Mouse (Mus musculus) CH12.LX (cell line): ENCODE data around the gene Tyk2. TPM values are rescaled to one million over a fixed set of nuclear protein-coding genes. Genes with fewer than 3 reads are reported as not detected.

ENCODE experiments used
- DNase-seq: peaks from one replicate; pipeline ENCODE4 v3.0.0-alpha.2; 2013; ENCODE audit errors: extremely low read depth
- H3K27ac ChIP-seq: 2 replicates; pipeline ENCODE4 v1.5.1; 2012; ENCODE audit warnings: low read depth, mild to moderate bottlenecking, control low read depth, moderate library complexity; ENCODE audit not compliant: insufficient read depth
- H3K27me3 ChIP-seq: replicated peaks from 2 replicates; pipeline ENCODE3; 2012; ENCODE audit warnings: inconsistent platforms
- H3K36me3 ChIP-seq, 2 experiments: replicated peaks in 1 of 2; 2 replicates each; pipeline versions ENCODE3 to v1.6.1; 2012; ENCODE audit warnings: inconsistent platforms in 1 of 2, low read length in 1 of 2, mild to moderate bottlenecking in 1 of 2, mixed read lengths in 1 of 2, moderate library complexity in 1 of 2; ENCODE audit not compliant: control insufficient read depth in 1 of 2, insufficient read depth in 1 of 2
- H3K4me1 ChIP-seq, 2 experiments: 2 replicates each; pipeline ENCODE4 v1.6.1; 2012; ENCODE audit warnings: inconsistent platforms in 1 of 2, moderate library complexity in 1 of 2; ENCODE audit not compliant: insufficient read depth in 2 of 2, control insufficient read depth in 1 of 2
- H3K4me2 ChIP-seq: 2 replicates; pipeline ENCODE4 v1.6.1; 2012; ENCODE audit warnings: low read depth, mild to moderate bottlenecking, control low read depth; ENCODE audit not compliant: poor library complexity, insufficient read depth, severe bottlenecking
- H3K4me3 ChIP-seq, 3 experiments: fragments of 150-350 bp in 1 of 3; sonication (generic) in 1 of 3; replicated peaks in 1 of 3; 2 replicates each; pipeline versions ENCODE3 to v1.5.1; 2011 to 2012; ENCODE audit warnings: low read depth in 2 of 3, low read length in 2 of 3, mild to moderate bottlenecking in 2 of 3, moderate library complexity in 2 of 3, control low read depth in 1 of 3, improper control_type of control experiment in 1 of 3, inconsistent platforms in 1 of 3, mixed read lengths in 1 of 3; ENCODE audit not compliant: poor library complexity in 1 of 3
- H3K79me2 ChIP-seq: replicated peaks from 2 replicates; pipeline ENCODE4 v1.6.1; 2012; ENCODE audit warnings: mild to moderate bottlenecking, moderate library complexity; ENCODE audit not compliant: control insufficient read depth, poor library complexity, insufficient read depth, severe bottlenecking; ENCODE audit errors: extremely low read depth
- H3K9ac ChIP-seq: 2 replicates; pipeline ENCODE4 v1.6.1; 2012; ENCODE audit warnings: low read depth, mild to moderate bottlenecking, control low read depth, moderate library complexity; ENCODE audit not compliant: insufficient read depth
- H3K9me3 ChIP-seq: replicated peaks from 2 replicates; pipeline ENCODE3; 2012; ENCODE audit warnings: low read length, inconsistent platforms, mixed read lengths
- BHLHE40 ChIP-seq: IDR thresholded peaks from 2 replicates; pipeline ENCODE4 v1.6.1; 2011; ENCODE audit warnings: mild to moderate bottlenecking, low read depth, low read length, improper control_type of control experiment
- CHD1 ChIP-seq: IDR thresholded peaks from 2 replicates; pipeline ENCODE4 v1.6.1; 2012; ENCODE audit warnings: low read depth, low read length, improper control_type of control experiment, inconsistent platforms
- CHD2 ChIP-seq: IDR thresholded peaks from 2 replicates; pipeline ENCODE4 v1.6.1; 2011; ENCODE audit warnings: low read length, improper control_type of control experiment
- CTCF ChIP-seq, 2 experiments: IDR thresholded peaks in 1 of 2; conservative IDR thresholded peaks in 1 of 2; 2 replicates each; pipeline ENCODE4 v1.5.1; 2011 to 2012; ENCODE audit warnings: low read depth in 2 of 2, low read length in 2 of 2, improper control_type of control experiment in 1 of 2, inconsistent platforms in 1 of 2, mild to moderate bottlenecking in 1 of 2, moderate library complexity in 1 of 2
- E2F4 ChIP-seq: IDR thresholded peaks from 2 replicates; pipeline ENCODE4 v1.6.1; 2011; ENCODE audit warnings: low read depth, low read length, improper control_type of control experiment; ENCODE audit not compliant: insufficient replicate concordance
- ELF1 ChIP-seq: IDR thresholded peaks from 2 replicates; pipeline ENCODE4 v1.6.1; 2014; ENCODE audit warnings: low read depth, mild to moderate bottlenecking, inconsistent platforms, low read length, improper control_type of control experiment
- EP300 ChIP-seq: IDR thresholded peaks from 2 replicates; pipeline ENCODE4 v1.6.1; 2011; ENCODE audit warnings: low read length, improper control_type of control experiment
- ETS1 ChIP-seq: conservative IDR thresholded peaks from 2 replicates; pipeline ENCODE4 v1.6.1; 2012; ENCODE audit warnings: low read depth, mild to moderate bottlenecking, inconsistent platforms, low read length, improper control_type of control experiment, moderate library complexity
- GABPA ChIP-seq: IDR thresholded peaks from 2 replicates; pipeline ENCODE4 v1.6.1; 2012; ENCODE audit warnings: low read depth, low read length, improper control_type of control experiment, inconsistent platforms; ENCODE audit not compliant: insufficient replicate concordance
- HCFC1 ChIP-seq: IDR thresholded peaks from 2 replicates; pipeline ENCODE4 v1.6.1; 2012; ENCODE audit warnings: low read depth, mild to moderate bottlenecking, inconsistent platforms, low read length, improper control_type of control experiment
- IRF4 ChIP-seq: IDR thresholded peaks from 2 replicates; pipeline ENCODE4 v1.6.1; 2014; ENCODE audit warnings: low read depth, mild to moderate bottlenecking, inconsistent platforms, low read length, improper control_type of control experiment
- JUN ChIP-seq: IDR thresholded peaks from 2 replicates; pipeline ENCODE4 v1.6.1; 2011; ENCODE audit warnings: low read depth, mild to moderate bottlenecking, low read length, improper control_type of control experiment, moderate library complexity; ENCODE audit not compliant: insufficient read depth
- JUND ChIP-seq: conservative IDR thresholded peaks from 2 replicates; pipeline ENCODE4 v1.6.1; 2011; ENCODE audit warnings: low read depth, low read length, improper control_type of control experiment
- KAT2A ChIP-seq: IDR thresholded peaks from 2 replicates; pipeline ENCODE4 v1.6.1; 2012; ENCODE audit warnings: low read length, improper control_type of control experiment, inconsistent platforms; ENCODE audit not compliant: insufficient replicate concordance
- MAFK ChIP-seq: IDR thresholded peaks from 2 replicates; pipeline ENCODE4 v1.6.1; 2011; ENCODE audit warnings: low read length, improper control_type of control experiment; ENCODE audit not compliant: insufficient replicate concordance
- MAX ChIP-seq: IDR thresholded peaks from 2 replicates; pipeline ENCODE4 v1.6.1; 2011; ENCODE audit warnings: low read length, improper control_type of control experiment
- MAZ ChIP-seq: IDR thresholded peaks from 2 replicates; pipeline ENCODE4 v1.6.1; 2012; ENCODE audit warnings: low read depth, mild to moderate bottlenecking, inconsistent platforms, low read length, improper control_type of control experiment, moderate library complexity
- MEF2A ChIP-seq: IDR thresholded peaks from 2 replicates; pipeline ENCODE4 v1.6.1; 2014; ENCODE audit warnings: low read depth, mild to moderate bottlenecking, inconsistent platforms, low read length, improper control_type of control experiment, borderline replicate concordance
- MXI1 ChIP-seq: IDR thresholded peaks from 2 replicates; pipeline ENCODE4 v1.6.1; 2011; ENCODE audit warnings: mild to moderate bottlenecking, low read depth, low read length, improper control_type of control experiment
- MYC ChIP-seq: IDR thresholded peaks from 2 replicates; pipeline ENCODE4 v1.6.1; 2011; ENCODE audit warnings: low read depth, mild to moderate bottlenecking, improper control_type of control experiment, low read length
- NELFE ChIP-seq: IDR thresholded peaks from 2 replicates; pipeline ENCODE4 v1.6.1; 2011; ENCODE audit warnings: low read depth, low read length, improper control_type of control experiment
- NRF1 ChIP-seq: IDR thresholded peaks from 2 replicates; pipeline ENCODE4 v1.6.1; 2014; ENCODE audit warnings: low read depth, mild to moderate bottlenecking, inconsistent platforms, low read length, improper control_type of control experiment, moderate library complexity
- PAX5 ChIP-seq: IDR thresholded peaks from 2 replicates; pipeline ENCODE4 v1.6.1; 2012; ENCODE audit warnings: low read length, inconsistent platforms, mixed read lengths
- POLR2A ChIP-seq: IDR thresholded peaks from 2 replicates; pipeline ENCODE4 v1.6.1; 2011; ENCODE audit warnings: low read depth, mild to moderate bottlenecking, improper control_type of control experiment, low read length
- POLR2AphosphoS2 ChIP-seq: IDR thresholded peaks from 2 replicates; pipeline ENCODE4 v1.6.1; 2011; ENCODE audit warnings: low read depth, low read length, improper control_type of control experiment
- RAD21 ChIP-seq: IDR thresholded peaks from 2 replicates; pipeline ENCODE4 v1.6.1; 2011; ENCODE audit warnings: low read depth, mild to moderate bottlenecking, low read length, improper control_type of control experiment, moderate library complexity
- RCOR1 ChIP-seq: conservative IDR thresholded peaks from 2 replicates; pipeline ENCODE4 v1.6.1; 2012; ENCODE audit warnings: low read depth, mild to moderate bottlenecking, inconsistent platforms, low read length, improper control_type of control experiment
- SIN3A ChIP-seq: IDR thresholded peaks from 2 replicates; pipeline ENCODE4 v1.6.1; 2012; ENCODE audit warnings: low read length, improper control_type of control experiment, inconsistent platforms
- SMC3 ChIP-seq: IDR thresholded peaks from 2 replicates; pipeline ENCODE4 v1.6.1; 2011; ENCODE audit warnings: low read depth, low read length, improper control_type of control experiment
- TBP ChIP-seq: conservative IDR thresholded peaks from 2 replicates; pipeline ENCODE4 v1.6.1; 2011; ENCODE audit warnings: low read depth, low read length, improper control_type of control experiment
- TCF12 ChIP-seq: IDR thresholded peaks from 2 replicates; pipeline ENCODE4 v1.6.1; 2014; ENCODE audit warnings: low read depth, mild to moderate bottlenecking, inconsistent platforms, low read length, improper control_type of control experiment
- UBTF ChIP-seq: IDR thresholded peaks from 2 replicates; pipeline ENCODE4 v1.6.1; 2012; ENCODE audit warnings: low read depth, mild to moderate bottlenecking, inconsistent platforms, low read length, improper control_type of control experiment, moderate library complexity
- USF1 ChIP-seq: IDR thresholded peaks from 2 replicates; pipeline ENCODE4 v1.6.1; 2014; ENCODE audit warnings: low read depth, mild to moderate bottlenecking, inconsistent platforms, low read length, improper control_type of control experiment
- USF2 ChIP-seq: conservative IDR thresholded peaks from 2 replicates; pipeline ENCODE4 v1.6.1; 2011; ENCODE audit warnings: low read depth, low read length, improper control_type of control experiment
- ZC3H11A ChIP-seq: IDR thresholded peaks from 2 replicates; pipeline ENCODE4 v1.6.1; 2012; ENCODE audit warnings: low read depth, mild to moderate bottlenecking, inconsistent platforms, low read length, improper control_type of control experiment
- ZKSCAN1 ChIP-seq: IDR thresholded peaks from 2 replicates; pipeline ENCODE4 v1.6.1; 2012; ENCODE audit warnings: low read depth, inconsistent platforms, low read length, improper control_type of control experiment, borderline replicate concordance
- ZMIZ1 ChIP-seq: IDR thresholded peaks from 2 replicates; pipeline ENCODE4 v1.6.1; 2012; ENCODE audit warnings: low read depth, mild to moderate bottlenecking, inconsistent platforms, low read length, improper control_type of control experiment
- ZNF384 ChIP-seq: IDR thresholded peaks from 2 replicates; pipeline ENCODE4 v1.6.1; 2012; ENCODE audit warnings: low read depth, low read length, improper control_type of control experiment, inconsistent platforms
- dilution Hi-C: fragments of 300-500 bp; cut with MboI; formaldehyde crosslinking; loops from 2 replicates; pipeline ENCODE4 v1.14.3; 2020; ENCODE audit warnings: low sequenced_read_pairs; ENCODE audit not compliant: extremely low pct_unique_long_range_greater_than_20kb, extremely low pct_ligation_motif_present
- in situ Hi-C: fragments of 300-500 bp; cut with MboI; formaldehyde crosslinking; loops from 3 replicates; pipeline ENCODE4 v1.14.3; 2019; ENCODE audit warnings: low sequenced_read_pairs, low pct_ligation_motif_present, low pct_unique_long_range_greater_than_20kb, mixed read lengths
- polyA plus RNA-seq: library from polyadenylated mRNA; unstranded; fragments of >175 nt; gene quantifications from 2 replicates; pipeline ENCODE4 v1.2.1, GENCODE M21; 2012; ENCODE audit warnings: low read depth; ENCODE audit not compliant: insufficient read length
- total RNA-seq, 2 experiments: library from RNA; depleted of rRNA; stranded (reverse); fragments of 300-350 nt in 1 of 2; fragments of >200 nt in 1 of 2; gene quantifications; 2 replicates each; pipeline ENCODE4 v1.2.3; 2012 to 2014

Gene Tyk2
- total and polyA plus RNA-seq, 3 experiments = 40.6 to 80.0 (median 49.6) TPM

DNA sequence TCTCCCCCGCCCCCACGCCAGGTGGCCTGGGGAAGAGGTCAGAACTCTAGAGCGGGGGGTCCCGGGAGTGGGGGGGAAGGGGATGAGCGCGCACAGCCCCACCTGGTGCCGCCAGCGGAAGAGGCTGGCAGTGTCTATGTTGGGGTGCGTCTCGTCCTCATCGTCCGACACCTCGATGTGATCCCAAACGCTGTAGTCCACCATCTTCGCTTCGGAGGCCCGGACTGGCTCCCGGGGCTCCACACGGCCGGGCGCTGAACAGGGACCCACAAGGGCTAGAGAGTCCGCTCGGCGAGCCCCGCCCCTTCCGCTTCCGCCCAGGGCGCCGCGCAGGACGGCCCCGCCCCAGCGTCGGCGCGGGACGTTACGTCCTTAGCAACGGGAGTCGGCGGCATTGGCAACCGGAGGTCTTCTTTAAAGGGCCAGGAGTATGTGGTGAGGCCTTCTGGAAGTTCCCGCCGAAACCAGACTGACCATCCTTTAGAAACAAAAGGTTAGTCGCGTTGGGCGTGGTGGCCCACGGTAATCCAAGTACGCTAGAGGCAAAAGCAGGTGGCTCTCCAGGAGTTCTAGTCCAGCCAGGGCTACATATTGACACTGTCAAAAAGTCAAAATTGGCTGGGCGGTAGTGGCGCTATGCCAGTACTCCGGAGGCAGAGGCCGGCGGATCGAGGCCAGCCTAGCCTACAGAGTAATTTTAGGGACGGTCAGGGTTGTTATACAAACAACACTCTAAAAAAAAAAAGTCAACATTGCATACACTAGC, 18.8 kb upstream of the Tyk2 start, which contains the start of gene Cdc37:
Gene Cdc37 (minus strand): TSS at position 329 of the 766 bp plus-strand sequence.
- DNase-seq = peak; percentile 91
- Histone ChIP-seq H3K36me3 (peaks cover 8 to 34% of the 10 kb centered on the region in 2 experiments), H3K27me3 (no peaks in the 10 kb centered on the region), H3K9me3 (no peaks in the 10 kb centered on the region), H3K9ac (peak within 1 kb of the TSS; percentile 82), H3K4me2 (peak within 1 kb of the TSS; percentile 88), H3K4me1 (peaks cover 9 to 60% of the 10 kb centered on the region in 2 experiments; a peak in 3 of 4 replicates), H3K4me3 (peak within 1 kb of the TSS; percentile 83 to 100 (median 89)), H3K79me2 (peaks cover 49% of the 10 kb centered on the region), H3K27ac (peak within 1 kb of the TSS; percentile 90)
- dilution Hi-C loops (no loop called here), in situ Hi-C loops (loop anchor here (10.0 kb wide), 2 partner anchors 135 to 265 kb away; partner anchors contain the start of genes Icam1 and Ppan)
- TF ChIP-seq EP300 (no peak), CHD1 (no peak; the same call in 1 of the 2 replicates), HCFC1 (peak; percentile 85), CTCF (conservative IDR thresholded peaks at IDR 0.05 in 1 of 2, IDR thresholded peaks at IDR 0.05 in 1 of 2; ENCODE audit: low read depth in 2 of 2, low read length in 2 of 2) (no peak), JUND (no peak), SIN3A (peak; percentile 97), RCOR1 (0 out of 2 replicates have a peak, but pooled peaks have one; percentile 52), UBTF (no peak), NRF1 (peak; percentile 61), GABPA (no peak; the same call in 1 of the 2 replicates), JUN (no peak), ETS1 (peak; percentile 25; the same call in 1 of the 2 replicates), CHD2 (peak; percentile 94), POLR2AphosphoS2 (no peak), ZC3H11A (no peak), POLR2A (peak; percentile 86), TCF12 (peak; percentile 73; the same call in 1 of the 2 replicates), MAZ (peak; percentile 90), E2F4 (peak; percentile 3; the same call in 1 of the 2 replicates), USF1 (no peak), ZKSCAN1 (no peak), MAX (peak; percentile 85; the same call in 1 of the 2 replicates), MAFK (0 out of 2 replicates have a peak, but pooled peaks have one; percentile 30), MXI1 (peak; percentile 92), KAT2A (peak; percentile 78; the same call in 1 of the 2 replicates), SMC3 (no peak; the same call in 1 of the 2 replicates), RAD21 (no peak), ELF1 (peak; percentile 56; the same call in 1 of the 2 replicates), MEF2A (peak; percentile 62), BHLHE40 (no peak), TBP (0 out of 2 replicates have a peak, but pooled peaks have one; percentile 33), ZNF384 (peak; percentile 44; the same call in 1 of the 2 replicates), ZMIZ1 (peak; percentile 45; the same call in 1 of the 2 replicates), PAX5 (no peak), NELFE (peak; percentile 65), IRF4 (peak; percentile 68), USF2 (no peak), MYC (no peak)
